Mouse (Mus musculus): ENCODE measurements around the gene Qser1. TPM values are rescaled to one million over a fixed set of nuclear protein-coding genes. Genes with fewer than 3 reads are reported as not detected.
A peak's percentile ranks its signal among the peaks of the same experiment; 100 is the strongest.
"Not testable (repeated sequence)": the region's sequence is repeated elsewhere in the genome, so short reads cannot be mapped to it uniquely, and the experiment has no call there.

Gene Qser1
- polyA plus RNA-seq (2014; fragmentation: Nextera tagmentation; extraction: Ambion mirVana): 15.2 and 18.1 TPM in 2 replicates

GRCm38 (mm10) chr2:104816371-104816827 is at the start of gene Qser1:
TSS of gene Qser1 (minus strand) at chr2:104816760.
- peak within 1 kb of the TSS; percentile 79 for H3K4me2 ChIP-seq
- H3K4me1 ChIP-seq (ENCODE audit: control insufficient read depth, insufficient read depth, low read length): peaks cover 12% of the 10 kb centered on the region
- H3K9me3 ChIP-seq (ENCODE audit: control insufficient read depth, low read length): no peaks in the 10 kb centered on the region
- H3K9ac ChIP-seq (ENCODE audit: low read length): peak within 1 kb of the TSS; percentile 97
- H3K4me3 ChIP-seq (ENCODE audit: low read depth, low read length): peak within 1 kb of the TSS; percentile 88
- no peaks in the 10 kb centered on the region for H3K36me3 ChIP-seq (ENCODE audit: control insufficient read depth, insufficient read depth, low read length)
- no peaks in the 10 kb centered on the region for H3K27me3 ChIP-seq (ENCODE audit: control insufficient read depth, insufficient read depth, low read length)
- under 1% methylated on average over 42 of the region's 50 CpGs for WGBS
- DNase-seq (ENCODE audit: low spot score, missing footprints) (peak; percentile 95), ATAC-seq (ENCODE audit: low FRiP score) (peak; percentile 81)
- peak within 1 kb of the TSS; percentile 94 for H3K27ac ChIP-seq (ENCODE audit: low read depth, low read length)

DNA sequence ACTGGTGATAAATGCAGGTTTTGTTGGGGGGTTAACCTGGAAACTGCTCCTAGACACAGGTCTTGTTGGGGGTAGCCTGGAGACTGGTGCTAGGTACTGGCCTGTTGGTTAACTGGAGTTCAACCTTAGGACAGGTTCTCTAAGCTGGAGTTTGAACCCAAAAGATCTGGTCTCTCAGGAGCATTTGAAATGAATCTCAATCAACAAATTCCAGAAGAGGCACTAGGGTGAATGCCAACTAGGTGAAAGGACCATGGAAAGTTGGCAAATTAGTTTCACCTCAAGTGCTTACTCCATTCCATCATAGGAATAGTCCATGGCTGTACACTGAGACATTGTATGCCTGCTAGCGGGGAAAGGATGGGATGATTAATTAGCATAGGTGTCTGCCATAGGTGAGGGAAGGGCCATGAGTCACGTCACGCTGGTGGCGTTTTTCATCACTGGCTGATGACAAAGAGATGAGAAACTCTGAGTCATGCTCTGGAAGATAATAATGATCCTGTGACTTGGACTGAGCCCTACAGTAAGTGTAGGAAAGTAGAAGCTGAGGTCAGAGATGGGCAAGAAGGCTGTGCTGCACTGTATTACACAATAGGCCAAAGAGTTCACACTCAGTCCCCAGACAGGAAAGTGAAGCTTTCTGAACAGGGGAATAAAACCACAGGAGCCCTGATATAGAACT is 47.8 kb upstream of the Qser1 start:
- no peaks in the 10 kb centered on the region for H3K4me1 ChIP-seq (ENCODE audit: control insufficient read depth, insufficient read depth, low read length)
- no peak for ATAC-seq (ENCODE audit: low FRiP score)
- H3K4me3 ChIP-seq (ENCODE audit: low read depth, low read length): no peak overlapping the region
- no peak overlapping the region for H3K4me2 ChIP-seq
- H3K9me3 ChIP-seq (ENCODE audit: control insufficient read depth, low read length): no peaks in the 10 kb centered on the region
- H3K9ac ChIP-seq (ENCODE audit: low read length): no peak overlapping the region
- H3K27me3 ChIP-seq (ENCODE audit: control insufficient read depth, insufficient read depth, low read length): no peaks in the 10 kb centered on the region
- H3K36me3 ChIP-seq (ENCODE audit: control insufficient read depth, insufficient read depth, low read length): no peaks in the 10 kb centered on the region
- no peak overlapping the region for H3K27ac ChIP-seq (ENCODE audit: low read depth, low read length)
- WGBS: 90% methylated on average over 4 of the region's 4 CpGs
- DNase-seq (ENCODE audit: low spot score, missing footprints): peak; percentile 33

DNA sequence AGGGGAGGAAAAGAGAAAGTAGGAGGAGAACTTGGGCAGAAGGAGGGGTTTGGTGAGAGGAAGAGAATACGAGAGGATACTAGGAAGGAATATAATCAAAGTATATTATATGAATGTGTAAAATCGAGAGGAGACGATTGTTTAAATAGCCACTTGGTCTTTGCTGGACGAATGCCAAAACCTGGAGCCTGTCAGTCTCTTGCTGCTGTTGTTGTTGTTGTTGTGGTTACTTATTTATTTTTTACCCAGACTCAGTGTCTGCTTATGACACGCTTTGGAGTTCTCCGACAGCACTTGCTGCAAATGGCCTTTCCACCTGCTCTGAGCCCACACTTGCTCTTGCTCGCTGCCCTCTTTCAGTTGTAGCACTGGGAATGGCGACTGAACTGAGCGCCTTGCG is 43.9 kb upstream of the Qser1 start:
- WGBS: 90% methylated on average over 10 of the region's 10 CpGs
- no peak overlapping the region for H3K4me3 ChIP-seq (ENCODE audit: low read depth, low read length)

DNA sequence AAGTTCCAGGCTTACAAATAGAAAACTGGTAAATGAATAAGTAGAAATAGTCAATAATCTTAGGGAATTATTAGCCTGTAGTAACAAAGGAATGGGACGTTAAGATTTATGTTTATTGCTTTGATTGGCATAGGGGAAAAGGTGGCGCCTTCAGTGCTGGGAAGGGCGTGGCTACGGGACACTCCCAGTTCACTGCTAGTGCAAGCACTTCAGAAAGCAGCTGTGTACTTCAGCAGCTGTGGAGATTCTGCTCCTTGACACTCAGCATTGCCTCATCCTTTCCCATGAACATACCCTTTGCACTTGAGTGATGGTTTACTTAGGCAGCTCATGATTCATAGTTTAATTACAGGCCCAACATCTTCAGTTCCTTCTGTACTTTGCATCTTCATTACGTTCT is 42.5 kb upstream of the Qser1 start:
- no peak for ATAC-seq (ENCODE audit: low FRiP score)
- Histone ChIP-seq H3K9ac (ENCODE audit: low read length) (no peak overlapping the region), H3K4me3 (ENCODE audit: low read depth, low read length) (no peak overlapping the region), H3K9me3 (ENCODE audit: control insufficient read depth, low read length) (no peaks in the 10 kb centered on the region), H3K36me3 (ENCODE audit: control insufficient read depth, insufficient read depth, low read length) (no peaks in the 10 kb centered on the region), H3K4me2 (no peak overlapping the region), H3K4me1 (ENCODE audit: control insufficient read depth, insufficient read depth, low read length) (no peaks in the 10 kb centered on the region), H3K27ac (ENCODE audit: low read depth, low read length) (no peak overlapping the region), H3K27me3 (ENCODE audit: control insufficient read depth, insufficient read depth, low read length) (no peaks in the 10 kb centered on the region)
- WGBS: 87% methylated on average over 5 of the region's 5 CpGs
- peak; percentile 37 for DNase-seq (ENCODE audit: low spot score, missing footprints)

More for the DNA sequence above, 43.9 kb upstream of the Qser1 start:
- ATAC-seq (ENCODE audit: low FRiP score): no peak
- DNase-seq (ENCODE audit: low spot score, missing footprints): peak; percentile 23
- Histone ChIP-seq H3K9me3 (ENCODE audit: control insufficient read depth, low read length) (no peaks in the 10 kb centered on the region), H3K36me3 (ENCODE audit: control insufficient read depth, insufficient read depth, low read length) (no peaks in the 10 kb centered on the region), H3K27me3 (ENCODE audit: control insufficient read depth, insufficient read depth, low read length) (no peaks in the 10 kb centered on the region), H3K9ac (ENCODE audit: low read length) (no peak overlapping the region), H3K27ac (ENCODE audit: low read depth, low read length) (no peak overlapping the region), H3K4me2 (no peak overlapping the region), H3K4me1 (ENCODE audit: control insufficient read depth, insufficient read depth, low read length) (no peaks in the 10 kb centered on the region)

DNA sequence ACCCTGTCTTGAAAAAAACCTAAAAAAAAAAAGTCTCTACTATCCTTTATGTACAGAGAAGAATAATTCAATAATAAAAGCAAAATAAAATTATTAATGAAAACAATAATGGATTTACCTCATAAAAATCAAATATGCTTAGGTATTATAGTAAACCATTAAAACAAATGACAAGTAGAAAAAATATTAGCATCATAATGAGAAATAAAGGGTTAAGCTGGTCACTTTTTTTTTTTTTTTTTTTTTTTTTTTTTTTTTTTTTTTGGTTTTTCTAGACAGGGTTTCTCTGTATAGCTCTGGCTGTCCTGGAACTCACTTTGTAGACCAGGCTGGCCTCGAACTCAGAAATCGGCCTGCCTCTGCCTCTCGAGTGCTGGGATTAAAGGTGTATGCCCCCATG is 41.5 kb upstream of the Qser1 start:
- H3K9ac ChIP-seq (ENCODE audit: low read length); H3K27me3 ChIP-seq (ENCODE audit: control insufficient read depth, insufficient read depth, low read length): not testable (repeated sequence)
- 91% methylated on average over 3 of the region's 3 CpGs for WGBS

DNA sequence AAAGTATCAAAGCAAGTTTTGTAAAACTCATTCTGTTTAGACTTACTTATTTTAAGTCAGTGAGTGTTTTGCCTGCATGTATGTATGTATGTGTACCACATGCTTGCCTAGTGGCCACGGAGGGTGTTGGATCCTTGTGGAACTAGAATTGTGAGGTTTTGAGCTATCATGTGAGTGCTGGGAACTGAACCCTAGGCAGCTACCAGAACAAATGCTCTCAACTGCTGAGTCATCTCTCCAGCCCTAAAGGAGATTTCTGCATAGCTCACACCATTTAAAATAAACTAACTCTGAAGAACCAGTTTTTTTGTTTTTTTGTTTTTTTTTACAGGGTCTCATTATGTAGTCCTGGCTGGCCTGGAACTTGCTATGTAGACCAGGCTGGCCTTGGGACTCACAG is 39.7 kb upstream of the Qser1 start:
- Histone ChIP-seq H3K27ac (ENCODE audit: low read depth, low read length) (no peak overlapping the region), H3K9me3 (ENCODE audit: control insufficient read depth, low read length) (no peaks in the 10 kb centered on the region), H3K27me3 (ENCODE audit: control insufficient read depth, insufficient read depth, low read length) (no peaks in the 10 kb centered on the region), H3K9ac (ENCODE audit: low read length) (no peak overlapping the region), H3K4me3 (ENCODE audit: low read depth, low read length) (no peak overlapping the region), H3K36me3 (ENCODE audit: control insufficient read depth, insufficient read depth, low read length) (no peaks in the 10 kb centered on the region), H3K4me2 (no peak overlapping the region), H3K4me1 (ENCODE audit: control insufficient read depth, insufficient read depth, low read length) (no peaks in the 10 kb centered on the region)
- DNase-seq (ENCODE audit: low spot score, missing footprints) (peak; percentile 26), ATAC-seq (ENCODE audit: low FRiP score) (no peak)
- 54% methylated on average over 1 of the region's 1 CpGs for WGBS

More for the DNA sequence above, 41.5 kb upstream of the Qser1 start:
- H3K4me1 ChIP-seq (ENCODE audit: control insufficient read depth, insufficient read depth, low read length); H3K36me3 ChIP-seq (ENCODE audit: control insufficient read depth, insufficient read depth, low read length); H3K27ac ChIP-seq (ENCODE audit: low read depth, low read length); ATAC-seq (ENCODE audit: low FRiP score); DNase-seq (ENCODE audit: low spot score, missing footprints); H3K4me3 ChIP-seq (ENCODE audit: low read depth, low read length); H3K4me2 ChIP-seq; H3K9me3 ChIP-seq (ENCODE audit: control insufficient read depth, low read length): not testable (repeated sequence)

GRCm38 (mm10) chr2:104855732-104856131 is 39.2 kb upstream of the Qser1 start:
- WGBS: 32% methylated on average over 3 of the region's 3 CpGs
- H3K4me1 ChIP-seq (ENCODE audit: control insufficient read depth, insufficient read depth, low read length): no peaks in the 10 kb centered on the region
- H3K36me3 ChIP-seq (ENCODE audit: control insufficient read depth, insufficient read depth, low read length): no peaks in the 10 kb centered on the region
- H3K27ac ChIP-seq (ENCODE audit: low read depth, low read length): no peak overlapping the region
- H3K9me3 ChIP-seq (ENCODE audit: control insufficient read depth, low read length): no peaks in the 10 kb centered on the region
- H3K4me2 ChIP-seq: no peak overlapping the region
- no peak overlapping the region for H3K4me3 ChIP-seq (ENCODE audit: low read depth, low read length)
- H3K27me3 ChIP-seq (ENCODE audit: control insufficient read depth, insufficient read depth, low read length): no peaks in the 10 kb centered on the region
- ATAC-seq (ENCODE audit: low FRiP score) (no peak), DNase-seq (ENCODE audit: low spot score, missing footprints) (peak; percentile 35)
- no peak overlapping the region for H3K9ac ChIP-seq (ENCODE audit: low read length)

GRCm38 (mm10) chr2:104854836-104855235 is 38.3 kb upstream of the Qser1 start:
- ATAC-seq (ENCODE audit: low FRiP score) (no peak), DNase-seq (ENCODE audit: low spot score, missing footprints) (peak; percentile 12)
- Histone ChIP-seq H3K27ac (ENCODE audit: low read depth, low read length) (no peak overlapping the region), H3K4me2 (no peak overlapping the region), H3K9me3 (ENCODE audit: control insufficient read depth, low read length) (no peaks in the 10 kb centered on the region), H3K27me3 (ENCODE audit: control insufficient read depth, insufficient read depth, low read length) (no peaks in the 10 kb centered on the region), H3K4me3 (ENCODE audit: low read depth, low read length) (no peak overlapping the region), H3K36me3 (ENCODE audit: control insufficient read depth, insufficient read depth, low read length) (no peaks in the 10 kb centered on the region), H3K9ac (ENCODE audit: low read length) (no peak overlapping the region), H3K4me1 (ENCODE audit: control insufficient read depth, insufficient read depth, low read length) (no peaks in the 10 kb centered on the region)
- 90% methylated on average over 1 of the region's 1 CpGs for WGBS

GRCm38 (mm10) chr2:104852546-104852945 is 36.0 kb upstream of the Qser1 start:
- H3K36me3 ChIP-seq (ENCODE audit: control insufficient read depth, insufficient read depth, low read length): no peaks in the 10 kb centered on the region
- WGBS: 90% methylated on average over 7 of the region's 7 CpGs
- H3K27me3 ChIP-seq (ENCODE audit: control insufficient read depth, insufficient read depth, low read length): peaks cover 8% of the 10 kb centered on the region
- no peak overlapping the region for H3K4me3 ChIP-seq (ENCODE audit: low read depth, low read length)
- no peaks in the 10 kb centered on the region for H3K4me1 ChIP-seq (ENCODE audit: control insufficient read depth, insufficient read depth, low read length)
- ATAC-seq (ENCODE audit: low FRiP score) (no peak), DNase-seq (ENCODE audit: low spot score, missing footprints) (peak; percentile 62)
- H3K27ac ChIP-seq (ENCODE audit: low read depth, low read length): no peak overlapping the region
- H3K9ac ChIP-seq (ENCODE audit: low read length): no peak overlapping the region
- no peak overlapping the region for H3K4me2 ChIP-seq
- no peaks in the 10 kb centered on the region for H3K9me3 ChIP-seq (ENCODE audit: control insufficient read depth, low read length)
